8 mouse cellular contexts compared by ENCODE assay signal in the genomic region with DNA sequence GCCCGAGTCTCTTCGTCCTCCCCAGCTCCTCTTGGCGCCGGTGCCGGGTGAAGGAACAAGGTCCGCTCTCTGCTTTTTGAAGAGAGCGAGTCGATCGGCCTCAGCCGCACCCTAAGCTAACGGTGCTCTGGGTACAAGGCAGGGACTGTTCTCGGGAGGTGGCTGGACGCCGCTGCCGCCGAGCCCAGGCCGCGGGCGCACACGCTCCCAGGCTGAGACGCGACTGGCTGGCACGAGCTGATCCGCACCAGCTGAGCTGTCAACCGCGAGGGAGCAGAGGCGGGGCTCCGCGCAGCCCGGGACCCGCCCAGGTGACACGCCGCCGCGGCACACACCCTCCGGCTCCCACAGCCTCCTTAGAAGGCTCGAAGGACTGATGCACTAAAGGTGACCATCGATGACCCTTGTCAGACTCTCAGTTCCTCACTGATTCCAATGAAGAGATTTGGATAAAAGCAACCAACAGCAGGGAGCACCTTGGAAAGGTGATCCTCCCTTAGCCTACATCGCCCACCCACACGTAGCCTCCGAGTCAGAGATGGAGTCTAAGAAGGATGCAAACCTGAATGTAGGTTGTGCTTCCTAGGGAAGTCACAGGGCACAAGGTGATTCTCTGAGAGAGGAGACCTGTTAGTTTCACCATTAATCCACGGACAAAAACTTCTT. TPM values are rescaled to one million over a fixed set of nuclear protein-coding genes. Genes with fewer than 3 reads are reported as not detected.
DNase-seq lines count a peak whose midpoint lies in the region; ATAC-seq lines count a peak whose summit lies in the region.

No protein-coding gene starts in this region.

- H3K4me2 ChIP-seq in hindbrain, embryonic 11.5 days (replicated peaks; ENCODE audit: low read depth, low read length): peak overlapping the region; percentile 95

- no peaks in the 10 kb centered on the region for H3K9me3 ChIP-seq in hindbrain, embryonic 11.5 days (ENCODE audit: control insufficient read depth, low read length)

- peaks cover 13% of the 10 kb centered on the region for H3K27me3 ChIP-seq in hindbrain, embryonic 11.5 days (ENCODE audit: control insufficient read depth, insufficient read depth, low read length)

- no peaks in the 10 kb centered on the region for H3K36me3 ChIP-seq in hindbrain, embryonic 11.5 days (ENCODE audit: control insufficient read depth, insufficient read depth, low read length)

- H3K9ac ChIP-seq in hindbrain, embryonic 11.5 days (ENCODE audit: low read depth, low read length): peak overlapping the region; percentile 61

- H3K4me1 ChIP-seq in hindbrain, embryonic 11.5 days (replicated peaks; ENCODE audit: control insufficient read depth, insufficient read depth, low read length): 0 out of 2 replicates have a peak, but pooled peaks cover 2% of the 10 kb centered on the region

- peak; percentile 90 for ATAC-seq in hindbrain, embryonic 11.5 days (ENCODE audit: low FRiP score)

- peak overlapping the region; percentile 51 for H3K4me3 ChIP-seq in hindbrain, embryonic 11.5 days (ENCODE audit: low read depth, low read length)

- WGBS in hindbrain, embryonic 11.5 days: 3% methylated on average over 42 of the region's 42 CpGs

- no peak overlapping the region for H3K27ac ChIP-seq in hindbrain, embryonic 11.5 days (ENCODE audit: low read depth, low read length)

- peak; percentile 51 for DNase-seq in T-cell, adult 2 months (ENCODE audit: low spot score)
- DNase-seq in cerebellum, postnatal 14 days: peak; percentile 65 to 74
- peak; percentile 64 to 66 for DNase-seq in frontal cortex, postnatal 14 days (ENCODE audit: low spot score in 2 of 2)
- DNase-seq in hindbrain, embryonic 11.5 days (ENCODE audit: low spot score): peak; percentile 64
- peak; percentile 63 to 69 for DNase-seq in layer of hippocampus, postnatal 25 days (ENCODE audit: extremely low spot score in 1 of 2, low spot score in 1 of 2)
- DNase-seq in lung, postnatal 10 days: peak; percentile 56
- peak; percentile 74 for DNase-seq in retina, postnatal 1 day
- DNase-seq in thymus, postnatal 36 days: peak; percentile 54 to 57

RNA-seq across cellular contexts. Expression of a gene that starts 20.4 kb away (rescaled TPM):
- polyA plus RNA-seq in hindbrain, embryonic 11.5 days (2014; fragmentation: Nextera tagmentation; extraction: Ambion mirVana): 27.5 and 35.5 TPM in 2 replicates
- total RNA-seq in layer of hippocampus, postnatal 25 days (2021): 100 to 1,000 TPM; 219 to 249 TPM

RNA-seq across cellular contexts. Expression of a gene that starts 32.8 kb away (rescaled TPM):
- polyA plus RNA-seq in hindbrain, embryonic 11.5 days (2014; fragmentation: Nextera tagmentation; extraction: Ambion mirVana): 134 and 135 TPM in 2 replicates
- total RNA-seq in layer of hippocampus, postnatal 25 days (2021): 10 to 100 TPM; 67.9 to 81.1 TPM
